Mouse (Mus musculus) stomach, postnatal 0 days (tissue): ENCODE data around the gene Atp13a2. TPM values are rescaled to one million over a fixed set of nuclear protein-coding genes. Genes with fewer than 3 reads are reported as not detected.

ENCODE experiments used
- ATAC-seq: fragments of 200-750 bp; cut with Nextera tagmentation; 2 replicates; pipeline ENCODE4 v1.8.0; 2017; ENCODE audit not compliant: low FRiP score, low TSS enrichment
- DNase-seq: peaks from one replicate; pipeline ENCODE4 v3.0.0-alpha.2; 2016; ENCODE audit warnings: low spot score
- H3K27ac ChIP-seq: fragments of 300-500 bp; sonication (generic); replicated peaks from 2 replicates; pipeline ENCODE4 v1.5.1; 2014; ENCODE audit warnings: mild to moderate bottlenecking, control low read depth
- H3K27me3 ChIP-seq: fragments of 300-500 bp; sonication (generic); 2 replicates; pipeline ENCODE4 v1.6.1; 2014; ENCODE audit warnings: low read length; ENCODE audit not compliant: control insufficient read depth, insufficient read depth
- H3K36me3 ChIP-seq: fragments of 300-500 bp; sonication (generic); 2 replicates; pipeline ENCODE4 v1.6.1; 2014; ENCODE audit warnings: low read length, mixed read lengths; ENCODE audit not compliant: control insufficient read depth, insufficient read depth
- H3K4me1 ChIP-seq: fragments of 300-500 bp; sonication (generic); replicated peaks from 2 replicates; pipeline ENCODE4 v1.6.1; 2014; ENCODE audit warnings: antibody characterized with exemption; ENCODE audit not compliant: control insufficient read depth, insufficient read depth
- H3K4me2 ChIP-seq: fragments of 300-500 bp; sonication (generic); replicated peaks from 2 replicates; pipeline ENCODE4 v1.6.1; 2014; ENCODE audit warnings: low read depth, mild to moderate bottlenecking, control low read depth, moderate library complexity
- H3K4me3 ChIP-seq: fragments of 300-500 bp; sonication (generic); 2 replicates; pipeline ENCODE4 v1.5.1; 2014; ENCODE audit warnings: low read depth, low read length, control low read depth
- H3K9ac ChIP-seq: fragments of 300-500 bp; sonication (generic); 2 replicates; pipeline ENCODE4 v1.6.1; 2014; ENCODE audit warnings: mild to moderate bottlenecking, low read length, control low read depth, mixed read lengths
- H3K9me3 ChIP-seq: fragments of 300-500 bp; sonication (generic); 2 replicates; pipeline ENCODE4 v1.6.1; 2016; ENCODE audit warnings: low read length; ENCODE audit not compliant: control insufficient read depth
- CTCF ChIP-seq: IDR thresholded peaks from 2 replicates; pipeline ENCODE4 v1.5.1; 2016; ENCODE audit warnings: antibody characterized with exemption, low read depth, mild to moderate bottlenecking, moderate library complexity
- EP300 ChIP-seq: optimal IDR thresholded peaks from 2 replicates; pipeline ENCODE3; 2016; ENCODE audit warnings: antibody characterized with exemption
- WGBS: fragments of 180-500 bp; shearing (Covaris S2); extraction: QIAGEN DNeasy Blood & Tissue Kit; methylation state at CpG from one replicate; pipeline ENCODE4 v1.1.7; 2014; 5-methylcytosine and 5-hydroxymethylcytosine counted together
- polyA plus RNA-seq: library from polyadenylated mRNA; unstranded; fragments of >200 nt; fragmentation: Nextera tagmentation; extraction: Ambion mirVana; gene quantifications from 2 replicates; pipeline ENCODE4 v1.2.1, GENCODE M21; 2015

The Atp13a2 gene
- polyA plus RNA-seq, 1 experiment from 2014 or later: 14.4 TPM

DNA sequence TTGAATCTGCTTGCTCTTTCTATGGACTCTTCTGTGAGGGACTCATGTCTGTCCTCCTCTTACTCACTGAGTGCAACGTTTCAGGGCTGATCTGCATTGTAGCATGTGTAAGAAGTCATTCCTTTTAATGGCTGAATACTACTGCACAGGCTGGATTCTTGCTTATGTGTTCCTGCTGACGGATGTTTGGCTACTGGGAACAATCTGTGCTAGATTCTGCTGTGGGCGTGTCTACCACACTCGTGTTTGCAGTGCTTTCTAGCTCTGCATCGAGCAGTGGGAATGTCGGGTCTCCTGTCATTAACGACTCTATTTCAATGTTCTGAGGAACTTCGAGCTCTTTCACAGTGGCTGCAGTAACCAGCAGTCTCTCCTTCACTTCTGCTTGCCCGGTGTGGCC is 37.4 kb downstream of the Atp13a2 start:
- Histone ChIP-seq H3K4me1 (peaks cover 6% of the 10 kb centered on the region), H3K4me3 (no peak overlapping the region), H3K4me2 (no peak overlapping the region), H3K9ac (peak overlapping the region; percentile 27; the same call in 1 of the 2 replicates), H3K27ac (peak overlapping the region; percentile 82), H3K27me3 (no peaks in the 10 kb centered on the region), H3K9me3 (no peaks in the 10 kb centered on the region), H3K36me3 (no peaks in the 10 kb centered on the region)
- peak; percentile 67 for ATAC-seq
- TF ChIP-seq CTCF: no peak
- no peak for TF ChIP-seq EP300
- WGBS: 28% methylated on average over 9 of the region's 9 CpGs
- DNase-seq: peak; percentile 57

DNA sequence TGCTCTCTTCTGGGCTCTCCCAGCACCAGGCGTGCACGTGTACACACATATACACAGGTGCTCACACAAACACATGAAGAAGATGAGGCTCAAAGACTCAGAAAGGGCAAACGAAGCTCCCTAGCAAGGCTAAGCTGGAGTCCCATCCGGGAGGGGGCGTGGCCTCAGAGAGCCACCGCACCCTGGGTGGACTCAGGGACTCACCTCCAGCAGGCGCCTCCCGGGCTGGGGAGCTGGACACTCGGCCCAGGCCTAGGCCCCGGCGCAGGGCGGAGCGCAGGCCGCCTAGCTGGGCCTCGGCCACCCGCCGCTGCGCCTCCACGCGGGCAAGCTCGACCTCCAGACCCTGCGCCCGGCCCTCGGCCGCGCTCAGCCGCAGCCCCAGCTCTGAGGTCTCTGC is 38.3 kb downstream of the Atp13a2 start:
- H3K27ac ChIP-seq: no peak overlapping the region
- no peaks in the 10 kb centered on the region for H3K9me3 ChIP-seq
- H3K36me3 ChIP-seq: no peaks in the 10 kb centered on the region
- no peak overlapping the region for H3K4me3 ChIP-seq
- peak; percentile 64 for ATAC-seq
- H3K9ac ChIP-seq: no peak overlapping the region
- TF ChIP-seq CTCF (no peak), EP300 (no peak)
- 76% methylated on average over 23 of the region's 27 CpGs for WGBS
- no peaks in the 10 kb centered on the region for H3K27me3 ChIP-seq
- peak; percentile 72 for DNase-seq
- peaks cover 5% of the 10 kb centered on the region for H3K4me1 ChIP-seq
- no peak overlapping the region for H3K4me2 ChIP-seq

GRCm38 (mm10) chr4:141030541-141031206 is 44.0 kb downstream of the Atp13a2 start:
- WGBS: 82% methylated on average over 18 of the region's 18 CpGs
- Histone ChIP-seq H3K36me3 (no peaks in the 10 kb centered on the region; the same call in 1 of the 2 replicates), H3K4me3 (no peak overlapping the region), H3K27me3 (no peaks in the 10 kb centered on the region), H3K4me1 (no peaks in the 10 kb centered on the region; the same call in 1 of the 2 replicates), H3K4me2 (no peak overlapping the region), H3K27ac (no peak overlapping the region), H3K9ac (no peak overlapping the region), H3K9me3 (no peaks in the 10 kb centered on the region)
- TF ChIP-seq CTCF (no peak), EP300 (no peak)
- ATAC-seq: no peak
- no peak for DNase-seq

GRCm38 (mm10) chr4:141031733-141032132 is 45.1 kb downstream of the Atp13a2 start:
- ATAC-seq (peak; percentile 29; the same call in 1 of the 2 replicates), DNase-seq (peak; percentile 76)
- Histone ChIP-seq H3K9me3 (no peaks in the 10 kb centered on the region), H3K27ac (no peak overlapping the region), H3K36me3 (peaks cover 2% of the 10 kb centered on the region; the same call in 1 of the 2 replicates), H3K27me3 (no peaks in the 10 kb centered on the region), H3K4me1 (no peaks in the 10 kb centered on the region; the same call in 1 of the 2 replicates), H3K4me2 (no peak overlapping the region), H3K4me3 (no peak overlapping the region), H3K9ac (0 out of 2 replicates have a peak overlapping the region, but pooled peaks have one; percentile 13)
- no peak for TF ChIP-seq EP300
- TF ChIP-seq CTCF: peak; percentile 95
- WGBS: 11% methylated on average over 6 of the region's 6 CpGs

- Histone ChIP-seq H3K36me3 (peaks cover 3% of the 10 kb centered on the region; the same call in 1 of the 2 replicates), H3K27me3 (no peaks in the 10 kb centered on the region), H3K27ac (peak overlapping the region; percentile 61; the same call in 1 of the 2 replicates), H3K9ac (peak overlapping the region; percentile 18; the same call in 1 of the 2 replicates), H3K4me1 (no peaks in the 10 kb centered on the region; the same call in 1 of the 2 replicates), H3K9me3 (no peaks in the 10 kb centered on the region), H3K4me2 (no peak overlapping the region), H3K4me3 (no peak overlapping the region)
- 59% methylated on average over 27 of the region's 27 CpGs for WGBS
- peak; percentile 71 for ATAC-seq
- peak; percentile 84 for DNase-seq
- TF ChIP-seq CTCF (peak; percentile 63), EP300 (no peak)
Observed at GRCm38 (mm10) chr4:141033606-141034549, 47.2 kb downstream of the Atp13a2 start.
